Mouse (Mus musculus): Measurements from ENCODE around the gene Psg17. TPM values are rescaled to one million over a fixed set of nuclear protein-coding genes. Genes with fewer than 3 reads are reported as not detected.
"Not testable (repeated sequence)": the region's sequence is repeated elsewhere in the genome, so short reads cannot be mapped to it uniquely, and the experiment has no call there.

Psg17 gene
- polyA plus RNA-seq, 1 experiment, result not detected

DNA sequence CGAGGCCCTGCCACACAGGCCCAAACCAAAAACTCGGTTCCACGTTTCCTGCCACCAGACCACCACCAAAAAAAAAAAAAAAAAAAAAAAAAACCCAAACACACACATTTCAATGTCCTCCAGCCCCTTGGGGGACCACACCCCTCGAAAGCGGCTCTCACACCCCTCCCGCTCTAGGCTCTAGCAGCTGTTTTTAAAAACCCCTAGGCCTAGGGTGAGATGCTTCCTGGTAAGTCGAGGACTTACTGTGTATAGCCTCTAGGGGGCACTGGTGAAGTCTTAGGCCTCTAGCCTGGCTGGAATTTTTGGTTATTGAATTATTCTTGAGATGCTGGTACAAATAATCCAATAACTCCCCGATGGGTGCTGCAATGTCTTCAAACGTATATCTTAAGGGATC lies 7.2 kb upstream of the Psg17 start:
- H3K36me3 ChIP-seq (ENCODE audit: control insufficient read depth, insufficient read depth), result no peaks in the 10 kb centered on the region
- H3ac ChIP-seq (ENCODE audit: control insufficient read depth, insufficient read length, low read depth), result no peak overlapping the region
- H3K27me3 ChIP-seq (ENCODE audit: control insufficient read depth, insufficient read depth, insufficient read length), result no peaks in the 10 kb centered on the region
- no peaks in the 10 kb centered on the region for H3K79me2 ChIP-seq (ENCODE audit: control insufficient read depth, insufficient read depth)
- no peak overlapping the region for H3K4me3 ChIP-seq (ENCODE audit: insufficient read depth, poor library complexity, severe bottlenecking)
- no peaks in the 10 kb centered on the region for H3K79me3 ChIP-seq (ENCODE audit: low read depth)
- TF ChIP-seq MYOD1 (IDR thresholded peaks at IDR 0.05; ENCODE audit: control insufficient read depth, insufficient read length, low read depth) (no peak), MYOG (IDR thresholded peaks at IDR 0.05; ENCODE audit: control insufficient read depth, extremely low read depth, insufficient read length) (no peak), CTCF (IDR thresholded peaks at IDR 0.05; ENCODE audit: control insufficient read depth, insufficient read depth, insufficient read length) (no peak), FOSL1 (IDR thresholded peaks at IDR 0.05; ENCODE audit: insufficient read depth, low read length, poor library complexity, severe bottlenecking) (no peak), USF1 (IDR thresholded peaks at IDR 0.05; ENCODE audit: low read depth) (no peak), MAX (IDR thresholded peaks at IDR 0.05) (no peak), CEBPB (IDR thresholded peaks at IDR 0.05; ENCODE audit: low read depth) (no peak)

GRCm38 (mm10) chr7:18827792-18828546 lies 6.6 kb upstream of the Psg17 start:
- no peaks in the 10 kb centered on the region for H3K79me2 ChIP-seq (ENCODE audit: control insufficient read depth, insufficient read depth)
- H3ac ChIP-seq (ENCODE audit: control insufficient read depth, insufficient read length, low read depth), result no peak overlapping the region
- H3K4me3 ChIP-seq (ENCODE audit: insufficient read depth, poor library complexity, severe bottlenecking), result no peak overlapping the region
- H3K27me3 ChIP-seq (ENCODE audit: control insufficient read depth, insufficient read depth, insufficient read length), result no peaks in the 10 kb centered on the region
- no peaks in the 10 kb centered on the region for H3K79me3 ChIP-seq (ENCODE audit: low read depth)
- H3K36me3 ChIP-seq (ENCODE audit: control insufficient read depth, insufficient read depth), result no peaks in the 10 kb centered on the region
- TF ChIP-seq FOSL1 (IDR thresholded peaks at IDR 0.05; ENCODE audit: insufficient read depth, low read length, poor library complexity, severe bottlenecking) (no peak), CEBPB (IDR thresholded peaks at IDR 0.05; ENCODE audit: low read depth) (no peak)

DNA sequence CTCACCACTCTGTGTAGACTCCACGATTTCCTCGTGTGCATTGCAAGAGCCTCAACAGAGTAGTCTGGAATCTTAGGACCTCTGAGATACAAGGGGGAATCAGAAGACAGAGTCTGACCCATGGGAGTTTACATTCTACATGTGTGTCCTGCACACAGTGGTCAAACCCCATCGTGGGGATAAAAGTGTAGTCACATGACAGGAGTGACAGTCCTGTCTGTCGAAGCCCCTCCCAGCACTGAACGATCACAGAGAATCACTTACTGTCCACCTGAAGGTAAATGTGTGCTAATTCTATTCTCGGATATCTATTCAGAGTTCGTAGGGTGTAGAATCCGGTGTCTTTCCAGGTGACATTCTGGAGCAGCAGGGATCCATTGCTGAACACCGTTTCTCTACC lies 3.1 kb downstream of the Psg17 start:
- Histone ChIP-seq H3K79me3 (ENCODE audit: low read depth) (no peaks in the 10 kb centered on the region), H3K36me3 (ENCODE audit: control insufficient read depth, insufficient read depth) (no peaks in the 10 kb centered on the region), H3K4me3 (ENCODE audit: insufficient read depth, poor library complexity, severe bottlenecking) (no peak overlapping the region), H3K27me3 (ENCODE audit: control insufficient read depth, insufficient read depth, insufficient read length) (no peaks in the 10 kb centered on the region), H3ac (ENCODE audit: control insufficient read depth, insufficient read length, low read depth) (no peak overlapping the region), H3K79me2 (ENCODE audit: control insufficient read depth, insufficient read depth) (no peaks in the 10 kb centered on the region)
- TF ChIP-seq CEBPB (IDR thresholded peaks at IDR 0.05; ENCODE audit: low read depth) (no peak), MYOD1 (IDR thresholded peaks at IDR 0.05; ENCODE audit: control insufficient read depth, insufficient read length, low read depth) (no peak), MYOG (IDR thresholded peaks at IDR 0.05; ENCODE audit: control insufficient read depth, extremely low read depth, insufficient read length) (no peak), USF1 (IDR thresholded peaks at IDR 0.05; ENCODE audit: low read depth) (no peak), CTCF (IDR thresholded peaks at IDR 0.05; ENCODE audit: control insufficient read depth, insufficient read depth, insufficient read length) (no peak), MAX (IDR thresholded peaks at IDR 0.05) (no peak), FOSL1 (IDR thresholded peaks at IDR 0.05; ENCODE audit: insufficient read depth, low read length, poor library complexity, severe bottlenecking) (no peak)

DNA sequence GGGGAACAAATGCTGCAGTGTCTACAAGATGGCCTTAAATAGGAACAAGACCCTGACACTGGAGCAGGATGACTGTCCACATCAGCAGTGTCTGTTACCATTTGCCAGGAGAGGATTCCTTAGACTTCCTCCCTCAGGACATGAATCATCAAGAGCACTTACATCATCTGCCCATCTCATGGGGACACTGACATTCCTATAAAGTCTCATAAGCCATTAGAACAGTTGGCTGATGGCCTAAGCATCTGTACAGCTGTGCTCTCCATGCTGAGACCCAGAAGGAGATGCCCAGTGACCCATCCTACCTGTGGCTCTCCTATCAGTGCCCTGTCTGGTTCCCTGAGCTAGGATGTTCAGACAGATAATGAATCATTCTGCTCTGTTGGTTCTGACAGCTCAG lies 17.9 kb downstream of the Psg17 start:
- H3K36me3 ChIP-seq (ENCODE audit: control insufficient read depth, insufficient read depth), result no peaks in the 10 kb centered on the region
- no peak overlapping the region for H3ac ChIP-seq (ENCODE audit: control insufficient read depth, insufficient read length, low read depth)
- no peaks in the 10 kb centered on the region for H3K79me2 ChIP-seq (ENCODE audit: control insufficient read depth, insufficient read depth)
- TF ChIP-seq FOSL1 (IDR thresholded peaks at IDR 0.05; ENCODE audit: insufficient read depth, low read length, poor library complexity, severe bottlenecking) (no peak), MAX (IDR thresholded peaks at IDR 0.05) (no peak), USF1 (IDR thresholded peaks at IDR 0.05; ENCODE audit: low read depth) (no peak), CEBPB (IDR thresholded peaks at IDR 0.05; ENCODE audit: low read depth) (no peak), MYOG (IDR thresholded peaks at IDR 0.05; ENCODE audit: control insufficient read depth, extremely low read depth, insufficient read length) (no peak), MYOD1 (IDR thresholded peaks at IDR 0.05; ENCODE audit: control insufficient read depth, insufficient read length, low read depth) (no peak), CTCF (IDR thresholded peaks at IDR 0.05; ENCODE audit: control insufficient read depth, insufficient read depth, insufficient read length) (no peak)
- H3K4me3 ChIP-seq (ENCODE audit: insufficient read depth, poor library complexity, severe bottlenecking), result no peak overlapping the region
- no peaks in the 10 kb centered on the region for H3K27me3 ChIP-seq (ENCODE audit: control insufficient read depth, insufficient read depth, insufficient read length)
- no peaks in the 10 kb centered on the region for H3K79me3 ChIP-seq (ENCODE audit: low read depth)

DNA sequence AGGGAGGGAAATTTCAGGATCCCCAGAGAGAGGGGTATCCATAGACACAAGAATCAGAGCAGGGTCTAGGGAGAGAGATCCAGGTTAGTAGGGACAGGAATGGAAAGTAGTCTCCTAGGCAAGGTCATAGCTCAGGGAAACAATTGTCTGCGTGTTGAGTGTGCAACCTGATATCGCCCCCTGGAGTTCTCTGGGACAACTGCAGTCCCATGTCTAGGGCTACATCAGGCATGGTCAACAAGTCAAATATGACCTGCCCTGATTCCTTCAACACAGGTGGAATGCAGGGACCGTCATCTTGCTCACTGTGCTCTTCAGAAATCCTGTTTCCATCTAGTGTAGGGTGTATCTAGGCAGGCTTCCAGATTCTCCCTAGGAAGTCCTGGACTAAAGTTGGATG lies 22.3 kb downstream of the Psg17 start:
- no peak for TF ChIP-seq FOSL1 (IDR thresholded peaks at IDR 0.05; ENCODE audit: insufficient read depth, low read length, poor library complexity, severe bottlenecking)
- no peak for TF ChIP-seq CTCF (IDR thresholded peaks at IDR 0.05; ENCODE audit: control insufficient read depth, insufficient read depth, insufficient read length)
- no peak for TF ChIP-seq MYOD1 (IDR thresholded peaks at IDR 0.05; ENCODE audit: control insufficient read depth, insufficient read length, low read depth)
- TF ChIP-seq CEBPB (IDR thresholded peaks at IDR 0.05; ENCODE audit: low read depth), result no peak
- no peak for TF ChIP-seq MAX (IDR thresholded peaks at IDR 0.05)
- no peak for TF ChIP-seq MYOG (IDR thresholded peaks at IDR 0.05; ENCODE audit: control insufficient read depth, extremely low read depth, insufficient read length)
- TF ChIP-seq USF1 (IDR thresholded peaks at IDR 0.05; ENCODE audit: low read depth), result no peak
- no peaks in the 10 kb centered on the region for H3K36me3 ChIP-seq (ENCODE audit: control insufficient read depth, insufficient read depth)
- no peaks in the 10 kb centered on the region for H3K79me2 ChIP-seq (ENCODE audit: control insufficient read depth, insufficient read depth)
- H3ac ChIP-seq (ENCODE audit: control insufficient read depth, insufficient read length, low read depth), result no peak overlapping the region
- H3K4me3 ChIP-seq (ENCODE audit: insufficient read depth, poor library complexity, severe bottlenecking), result no peak overlapping the region
- no peaks in the 10 kb centered on the region for H3K79me3 ChIP-seq (ENCODE audit: low read depth)
- H3K27me3 ChIP-seq (ENCODE audit: control insufficient read depth, insufficient read depth, insufficient read length), result no peaks in the 10 kb centered on the region

DNA sequence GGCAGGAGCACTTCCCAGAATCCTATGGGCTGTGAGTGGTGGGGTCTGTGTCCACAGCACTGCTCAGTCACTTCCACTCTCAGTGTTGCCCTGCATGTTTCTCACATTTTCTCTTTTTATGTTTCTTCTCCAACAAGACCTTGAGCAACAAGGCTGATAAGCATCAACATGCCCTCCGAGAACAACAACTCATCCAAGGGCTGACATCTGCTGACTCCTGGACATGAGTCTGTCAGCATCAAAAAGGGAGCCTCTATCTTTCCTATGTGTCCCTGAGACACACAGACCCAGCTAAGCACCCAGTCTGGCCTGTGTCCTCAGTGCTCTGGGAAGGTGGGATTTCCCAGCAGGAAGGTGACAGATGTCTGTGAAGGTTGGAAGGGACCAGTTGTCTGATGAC lies 23.0 kb downstream of the Psg17 start, which contains the start of gene Psg19:
Gene Psg19, minus strand, starts transcription at position 101 of the 400 bp plus-strand sequence.
- no peaks in the 10 kb centered on the region for H3K36me3 ChIP-seq (ENCODE audit: control insufficient read depth, insufficient read depth)
- H3ac ChIP-seq (ENCODE audit: control insufficient read depth, insufficient read length, low read depth), result no peak within 1 kb of the TSS
- no peaks in the 10 kb centered on the region for H3K79me2 ChIP-seq (ENCODE audit: control insufficient read depth, insufficient read depth)
- no peaks in the 10 kb centered on the region for H3K79me3 ChIP-seq (ENCODE audit: low read depth)
- TF ChIP-seq CTCF (IDR thresholded peaks at IDR 0.05; ENCODE audit: control insufficient read depth, insufficient read depth, insufficient read length) (no peak), USF1 (IDR thresholded peaks at IDR 0.05; ENCODE audit: low read depth) (no peak), FOSL1 (IDR thresholded peaks at IDR 0.05; ENCODE audit: insufficient read depth, low read length, poor library complexity, severe bottlenecking) (no peak), MYOD1 (IDR thresholded peaks at IDR 0.05; ENCODE audit: control insufficient read depth, insufficient read length, low read depth) (no peak), CEBPB (IDR thresholded peaks at IDR 0.05; ENCODE audit: low read depth) (no peak), MYOG (IDR thresholded peaks at IDR 0.05; ENCODE audit: control insufficient read depth, extremely low read depth, insufficient read length) (no peak), MAX (IDR thresholded peaks at IDR 0.05) (no peak)
- no peaks in the 10 kb centered on the region for H3K27me3 ChIP-seq (ENCODE audit: control insufficient read depth, insufficient read depth, insufficient read length)
- H3K4me3 ChIP-seq (ENCODE audit: insufficient read depth, poor library complexity, severe bottlenecking), result no peak within 1 kb of the TSS

- not testable (repeated sequence) for H3K36me3 ChIP-seq (ENCODE audit: control insufficient read depth, insufficient read depth); H3K4me3 ChIP-seq (ENCODE audit: insufficient read depth, poor library complexity, severe bottlenecking); H3K79me2 ChIP-seq (ENCODE audit: control insufficient read depth, insufficient read depth); H3ac ChIP-seq (ENCODE audit: control insufficient read depth, insufficient read length, low read depth); H3K79me3 ChIP-seq (ENCODE audit: low read depth); H3K27me3 ChIP-seq (ENCODE audit: control insufficient read depth, insufficient read depth, insufficient read length)
Observed at GRCm38 (mm10) chr7:18790671-18791070, 30.7 kb downstream of the Psg17 start.

DNA sequence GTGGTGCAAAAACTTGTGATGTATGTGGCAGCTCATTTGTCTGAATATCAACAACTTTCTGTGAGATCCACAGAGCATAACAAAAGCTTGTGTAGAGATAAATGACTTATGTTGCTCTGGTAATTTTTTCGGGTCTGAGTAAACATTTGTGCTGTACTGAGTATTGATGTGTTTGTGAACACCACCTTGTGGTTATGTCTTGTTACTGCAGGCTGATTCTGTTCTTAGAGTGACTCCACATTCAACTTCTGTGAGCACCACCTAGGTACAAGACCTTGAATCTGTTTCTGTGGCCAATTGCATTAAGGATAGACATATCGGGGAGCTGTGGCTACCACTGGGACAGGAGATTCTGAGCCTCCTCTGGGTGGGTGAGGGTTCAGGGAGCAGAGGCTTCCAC lies 40.1 kb downstream of the Psg17 start:
- H3K79me2 ChIP-seq (ENCODE audit: control insufficient read depth, insufficient read depth); H3K79me3 ChIP-seq (ENCODE audit: low read depth); H3K36me3 ChIP-seq (ENCODE audit: control insufficient read depth, insufficient read depth); H3ac ChIP-seq (ENCODE audit: control insufficient read depth, insufficient read length, low read depth); H3K4me3 ChIP-seq (ENCODE audit: insufficient read depth, poor library complexity, severe bottlenecking); H3K27me3 ChIP-seq (ENCODE audit: control insufficient read depth, insufficient read depth, insufficient read length): not testable (repeated sequence)
